Mouse (Mus musculus): Measurements from ENCODE around the gene Dhx58.

The Dhx58 gene

DNA sequence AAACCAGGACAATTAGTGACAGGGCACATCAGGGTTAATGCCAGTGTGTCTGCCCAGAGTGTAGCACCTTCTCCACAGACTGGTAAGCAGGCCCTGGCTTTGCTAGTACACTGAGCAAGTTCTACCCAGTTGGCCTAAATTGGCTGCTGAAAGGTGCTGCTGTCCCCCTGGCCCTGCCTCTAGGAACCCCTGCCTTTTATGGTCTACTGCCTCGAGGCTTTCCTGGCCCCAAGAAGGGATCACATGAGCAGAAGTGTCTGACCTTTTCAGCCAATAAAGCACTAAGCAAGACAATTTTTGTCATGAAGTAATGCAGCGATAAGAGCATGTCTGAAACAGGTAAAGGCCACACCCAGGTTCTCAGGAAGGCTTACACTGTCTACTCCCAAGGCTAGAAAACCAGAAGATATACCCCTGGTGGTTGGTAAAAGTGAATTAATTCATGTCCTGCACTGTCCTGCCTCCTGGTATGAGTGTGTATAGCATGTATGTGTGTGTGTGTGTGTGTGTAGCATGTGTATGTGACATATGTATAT is 18.5 kb upstream of the Dhx58 start:
- no peak for DNase-seq (ENCODE audit: low read depth, low spot score)

DNA sequence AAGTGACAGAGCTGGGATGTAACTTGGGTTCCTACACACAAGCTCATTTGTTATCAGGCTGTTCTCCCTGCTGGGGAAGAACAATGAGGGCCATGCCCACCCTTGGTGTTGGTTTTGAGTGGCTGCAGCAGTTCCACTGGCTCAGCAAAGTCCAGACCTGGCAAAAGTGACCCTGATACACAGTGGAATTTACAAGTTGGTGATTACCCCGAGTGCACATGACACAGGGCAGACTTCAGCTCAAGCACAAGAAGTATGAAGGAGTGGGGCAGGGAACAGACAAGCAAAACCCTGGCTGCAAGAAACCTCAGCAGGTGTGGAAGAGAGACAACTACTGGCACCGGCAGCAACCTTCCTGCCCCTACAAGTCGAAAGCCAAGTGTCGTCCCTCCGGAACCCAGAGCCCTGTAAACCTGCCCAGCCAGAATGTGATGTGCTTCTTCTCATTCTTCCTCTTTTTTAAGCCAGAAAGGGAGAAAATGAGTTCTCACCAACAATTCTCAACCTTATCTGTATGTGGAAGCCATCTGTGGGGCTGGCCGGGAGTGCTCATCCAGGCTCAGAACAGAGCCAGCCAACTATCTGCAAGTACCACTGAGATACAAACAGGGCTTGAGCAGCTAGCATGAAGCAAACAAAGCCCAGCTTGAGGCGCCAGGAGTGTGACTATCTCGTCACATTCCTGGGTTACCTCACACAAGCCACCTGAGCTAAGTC is 17.9 kb upstream of the Dhx58 start:
- DNase-seq (ENCODE audit: low read depth, low spot score), result no peak

DNA sequence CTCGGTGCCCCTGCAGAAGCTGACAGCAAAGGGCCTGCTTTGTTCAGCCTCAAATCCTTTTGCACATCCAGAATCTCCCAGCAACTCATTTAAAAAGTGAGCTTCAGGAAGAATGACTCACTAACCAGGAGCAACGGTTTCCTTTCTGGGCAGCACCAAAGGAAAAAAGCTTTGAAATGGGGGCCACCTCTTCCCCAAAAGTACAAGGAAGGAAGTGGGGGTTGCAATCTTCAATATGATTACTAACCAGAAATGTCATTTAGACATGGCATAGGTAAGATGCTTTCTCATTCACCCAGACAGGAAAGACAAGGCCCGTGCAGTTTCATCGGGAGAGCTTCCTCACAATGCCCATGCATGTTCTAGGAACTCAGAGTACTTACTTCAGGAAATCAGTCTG is 17.2 kb upstream of the Dhx58 start:
- DNase-seq (ENCODE audit: low read depth, low spot score), result no peak

DNA sequence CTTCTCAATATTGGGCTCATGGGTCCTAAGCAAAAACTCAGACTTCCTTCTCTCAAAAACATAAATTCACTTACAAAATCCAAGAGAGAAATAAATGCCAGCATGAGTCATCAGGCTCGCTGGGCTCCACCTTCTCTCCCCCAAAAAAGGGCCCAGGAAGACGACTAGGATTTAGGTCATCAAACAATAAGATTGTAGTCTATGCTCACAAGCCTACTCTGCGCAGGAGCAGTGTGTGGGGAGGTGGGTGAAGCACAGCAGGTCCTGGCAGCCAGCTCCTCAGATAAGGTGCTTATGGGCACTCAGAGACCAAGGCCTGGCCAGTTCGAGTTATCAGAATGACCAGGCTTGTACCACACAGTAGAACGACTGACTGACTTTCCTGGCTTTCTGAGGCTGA is 16.3 kb upstream of the Dhx58 start:
- DNase-seq (ENCODE audit: low read depth, low spot score), result no peak

DNA sequence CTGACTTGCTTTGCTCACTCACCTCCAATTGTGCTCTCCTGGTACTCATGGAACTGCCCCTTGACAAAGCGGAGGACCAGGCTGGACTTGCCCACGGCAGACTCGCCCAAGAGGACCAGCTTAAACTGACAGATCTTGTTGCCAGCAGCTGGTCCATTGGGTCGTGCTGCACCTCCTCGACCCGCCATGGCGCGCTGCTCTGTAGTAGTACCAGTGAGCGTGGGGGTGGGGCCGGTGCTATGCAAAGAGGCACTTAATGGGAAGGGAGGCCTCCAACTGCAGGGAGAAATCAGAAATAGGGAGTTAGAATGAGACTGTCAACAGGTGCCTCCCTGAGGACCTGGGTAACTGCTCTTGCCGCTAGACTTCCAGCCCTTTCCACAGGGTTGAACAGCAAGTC is 15.8 kb upstream of the Dhx58 start:
- DNase-seq (ENCODE audit: low read depth, low spot score), result no peak

DNA sequence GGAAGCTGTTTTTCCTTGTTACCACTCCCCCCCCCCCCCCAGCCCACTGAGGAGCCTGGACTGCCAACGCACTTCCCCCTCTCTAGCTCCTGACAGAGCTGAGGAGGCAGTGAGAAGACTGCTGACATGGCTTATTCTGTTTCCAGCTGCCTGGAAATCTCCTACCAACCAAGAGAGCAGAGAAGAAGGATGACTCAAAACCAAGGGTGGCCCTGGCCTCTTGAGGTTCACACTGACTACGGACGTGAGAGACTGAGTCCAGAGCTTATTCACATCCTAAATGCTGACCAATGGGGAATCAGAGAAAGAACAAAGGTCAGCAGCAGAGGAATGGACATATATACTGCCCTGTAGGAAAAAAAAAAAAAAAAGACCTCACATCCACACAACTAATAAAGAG is 15.2 kb upstream of the Dhx58 start:
- DNase-seq (ENCODE audit: low read depth, low spot score), result no peak

DNA sequence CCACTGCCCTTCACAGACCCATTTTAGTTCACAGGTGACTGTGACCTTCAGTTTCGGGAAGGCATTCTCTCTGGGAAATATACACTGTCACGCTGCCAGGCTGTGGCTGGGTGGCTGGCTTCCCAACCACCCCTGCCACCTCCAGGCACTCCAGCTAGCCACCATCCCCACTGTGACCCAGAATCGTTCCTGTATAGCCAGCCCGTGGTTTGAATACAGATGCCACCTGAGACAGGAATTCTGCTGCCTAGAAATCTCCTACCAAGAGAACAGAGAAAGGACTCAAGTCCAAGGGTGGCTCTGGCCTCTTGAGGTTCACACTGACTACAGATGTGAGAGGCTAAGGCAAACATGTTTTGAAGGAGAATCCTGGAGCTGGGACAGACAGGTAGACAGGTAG is 14.8 kb upstream of the Dhx58 start:
- no peak for DNase-seq (ENCODE audit: low read depth, low spot score)

DNA sequence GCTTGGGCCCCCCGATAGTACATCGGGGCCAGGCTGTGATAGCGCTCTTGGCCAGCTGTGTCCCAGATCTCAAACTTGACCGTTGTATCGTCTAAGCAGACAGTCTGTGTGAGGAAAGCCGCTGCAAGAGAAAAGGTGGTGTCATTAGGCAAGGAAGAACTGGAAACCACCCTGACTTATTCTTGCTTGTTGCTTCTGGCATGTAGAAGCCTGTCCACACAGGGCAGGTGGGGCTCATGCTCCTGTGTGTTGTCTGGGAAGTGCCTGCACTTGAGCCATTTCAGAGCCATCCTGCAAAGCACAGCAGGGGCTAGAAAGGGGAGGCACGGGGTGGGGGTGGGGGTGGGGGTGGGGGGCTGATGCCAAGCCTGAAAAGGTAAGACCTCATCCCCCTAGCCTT is 14.4 kb upstream of the Dhx58 start:
- DNase-seq (ENCODE audit: low read depth, low spot score), result no peak

DNA sequence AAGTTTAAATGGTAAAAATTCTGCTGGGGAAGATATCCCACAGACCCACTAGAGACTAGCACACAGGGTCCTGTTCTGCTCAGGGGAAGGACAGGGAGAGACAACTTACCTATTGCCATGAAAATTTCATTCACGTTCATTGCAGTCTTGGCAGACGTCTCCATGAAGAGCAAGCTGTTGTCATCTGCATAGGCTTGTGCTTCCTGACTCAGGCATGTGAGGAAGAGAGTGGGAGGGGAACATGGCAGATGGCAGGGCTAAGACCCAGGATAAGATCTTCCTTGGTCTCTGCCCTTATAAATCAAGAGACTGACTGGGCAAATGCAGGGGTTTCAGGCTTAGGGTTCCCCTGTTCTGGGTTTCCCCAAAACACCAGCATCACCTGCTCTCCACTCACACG is 12.6 kb upstream of the Dhx58 start:
- no peak for DNase-seq (ENCODE audit: low read depth, low spot score)

DNA sequence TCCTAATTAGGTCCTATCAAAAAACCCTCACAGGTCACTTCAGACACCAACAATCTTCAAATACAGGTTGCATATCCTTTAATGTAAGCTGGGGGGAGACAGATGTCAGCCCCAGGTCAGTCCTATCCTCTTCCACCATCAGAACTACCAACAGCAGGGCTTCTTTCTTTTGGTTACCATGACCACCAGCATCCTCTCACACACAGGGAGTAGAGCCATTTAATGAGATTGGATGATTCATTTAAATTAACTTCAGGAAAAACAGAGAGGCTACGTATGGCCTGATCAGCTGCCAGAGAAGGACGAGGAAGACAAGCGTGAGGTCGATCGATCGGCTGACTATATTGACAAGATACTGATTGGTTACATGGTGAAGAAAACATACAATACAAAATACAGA is 10.9 kb upstream of the Dhx58 start:
- DNase-seq (ENCODE audit: low read depth, low spot score), result no peak

DNA sequence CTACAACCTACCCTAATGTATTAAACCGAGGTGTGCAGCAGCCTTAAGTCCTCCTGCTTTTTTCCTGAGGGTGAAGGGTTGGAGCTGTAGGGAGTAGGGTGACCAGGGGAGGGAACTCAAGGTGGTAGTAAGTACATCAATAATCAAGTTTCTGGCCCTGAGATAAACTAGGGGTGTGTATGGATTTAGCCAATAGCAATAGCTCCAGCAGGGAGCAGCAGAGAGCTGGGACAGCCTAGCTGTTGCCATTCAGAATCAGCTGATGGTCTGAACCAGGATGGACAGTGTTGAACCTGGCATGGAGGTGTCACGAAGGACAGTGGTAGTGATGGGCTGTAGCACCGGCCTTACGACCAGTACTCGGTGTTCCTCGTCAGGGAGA is 10.5 kb upstream of the Dhx58 start:
- DNase-seq (ENCODE audit: low read depth, low spot score), result no peak

DNA sequence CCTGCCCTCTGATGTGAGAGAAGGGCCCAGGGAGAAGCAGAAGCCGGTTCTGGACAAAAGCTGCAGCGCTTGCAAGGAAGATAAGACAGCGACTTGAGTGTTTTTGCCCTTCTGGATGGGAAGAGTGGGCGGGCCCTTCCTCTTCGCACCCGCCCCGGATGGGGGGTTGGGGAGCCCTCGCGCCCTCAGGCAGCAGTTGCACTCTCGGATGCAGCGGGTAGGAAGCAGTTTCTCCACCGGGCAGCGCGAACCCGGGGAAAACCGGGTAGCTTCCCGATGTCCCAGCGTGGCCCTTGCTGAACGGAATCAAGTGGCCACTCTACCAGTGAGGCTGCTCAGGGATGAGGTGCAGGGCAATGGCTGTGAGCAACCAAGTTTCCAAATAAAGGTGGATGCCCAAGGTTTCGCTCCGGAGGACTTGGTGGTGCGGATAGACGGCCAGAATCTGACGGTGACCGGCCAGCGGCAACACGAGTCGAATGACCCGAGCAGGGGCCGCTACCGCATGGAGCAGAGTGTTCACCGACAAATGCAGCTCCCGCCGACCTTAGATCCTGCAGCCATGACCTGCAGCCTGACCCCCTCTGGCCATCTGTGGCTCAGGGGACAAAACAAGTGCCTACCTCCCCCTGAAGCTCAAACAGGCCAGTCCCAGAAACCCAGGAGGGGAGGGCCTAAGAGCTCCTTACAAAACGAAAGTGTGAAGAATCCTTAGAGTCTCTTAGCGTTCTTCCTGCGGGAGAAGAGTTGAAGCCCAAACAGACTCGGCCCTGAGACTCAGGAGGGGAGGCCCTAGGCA is 9.9 kb upstream of the Dhx58 start, which contains the start of gene Hspb9:
Gene Hspb9, plus strand, starts transcription at position 116 of the 799 bp plus-strand sequence.
- no peak for DNase-seq (ENCODE audit: low read depth, low spot score)

DNA sequence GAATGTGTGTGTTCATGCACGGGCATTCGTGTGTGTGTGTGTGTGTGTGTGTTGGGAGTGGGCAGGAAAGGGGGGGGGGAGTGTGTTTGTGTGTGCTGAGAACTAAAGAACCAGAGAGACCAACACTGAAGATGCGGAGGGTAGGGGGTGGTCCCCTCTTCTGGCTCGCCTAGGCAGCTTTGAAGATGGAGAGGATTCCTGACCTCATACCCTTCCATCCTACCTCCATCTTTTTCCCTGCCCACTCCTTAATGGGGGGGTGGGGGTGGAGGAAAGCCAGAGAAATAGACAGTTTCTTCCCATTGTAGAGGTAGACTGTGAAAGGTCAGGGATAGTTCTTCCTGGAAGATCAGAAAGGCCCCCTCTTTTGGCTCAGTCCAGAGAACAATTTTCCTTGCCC is 9.1 kb upstream of the Dhx58 start:
- no peak for DNase-seq (ENCODE audit: low read depth, low spot score)

DNA sequence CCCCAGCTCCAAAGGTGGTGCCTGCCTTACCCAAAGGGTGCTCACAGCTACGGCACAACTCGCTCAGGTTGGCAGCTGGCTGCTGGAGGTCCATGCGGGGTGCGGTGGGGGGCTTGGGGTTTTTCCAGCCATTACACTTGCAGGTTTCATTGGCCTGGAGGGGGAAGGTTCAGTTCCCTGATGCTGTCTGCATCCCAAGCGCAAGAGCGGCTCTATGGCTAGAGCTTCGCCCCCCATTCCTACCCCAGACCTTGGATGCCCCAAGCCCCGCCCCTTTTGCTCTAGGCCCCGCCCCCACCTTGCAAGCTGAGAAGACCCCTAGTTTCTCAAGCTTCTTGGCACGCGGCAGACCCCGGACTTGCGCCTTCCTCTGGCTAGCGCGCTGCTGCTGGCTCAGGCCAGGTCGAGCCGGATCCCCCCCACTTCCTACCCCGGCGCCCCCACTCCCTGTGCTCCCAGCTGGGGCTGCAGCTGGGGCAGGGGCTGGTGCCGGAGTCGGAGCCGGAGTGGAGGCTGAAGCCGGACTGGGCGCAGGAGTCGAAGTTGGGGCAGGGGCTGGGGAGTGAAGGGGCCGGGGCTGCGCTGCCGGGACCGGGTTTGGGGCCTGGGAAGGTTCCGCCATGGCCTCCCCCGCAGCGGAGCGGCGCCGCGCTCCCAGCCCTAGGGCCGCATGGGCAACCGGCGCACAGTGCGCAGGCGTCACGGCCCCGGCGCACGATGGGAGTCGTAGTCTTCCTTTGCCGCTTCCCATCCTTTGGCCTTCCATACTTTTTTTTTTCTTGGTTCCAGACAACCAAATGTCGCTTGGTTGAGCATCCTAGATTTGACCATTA is 7.9 kb upstream of the Dhx58 start, which contains the start of gene Kat2a:
Gene Kat2a, minus strand, starts transcription at position 683 of the 833 bp plus-strand sequence.
- DNase-seq (ENCODE audit: low read depth, low spot score), result peak; percentile 71

DNA sequence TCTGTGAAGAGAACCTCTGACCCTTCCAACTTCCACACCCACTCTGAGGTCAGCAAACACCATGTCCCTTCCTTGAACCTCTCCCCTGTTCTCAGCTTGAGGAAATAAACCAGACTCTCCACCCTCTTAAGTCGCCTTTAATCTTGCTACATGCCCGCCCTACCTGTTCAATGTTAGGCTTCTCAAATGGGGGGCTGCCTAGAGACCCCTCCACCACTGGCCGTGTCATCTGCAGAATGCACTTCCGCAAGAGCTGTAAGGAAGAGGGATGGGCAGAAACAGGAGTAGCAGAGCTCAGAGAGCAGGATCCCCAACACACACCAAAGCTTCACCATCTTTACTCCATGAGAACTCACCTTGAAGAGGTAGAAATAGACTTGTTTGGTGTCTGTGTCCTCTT is 6.9 kb upstream of the Dhx58 start:
- DNase-seq (ENCODE audit: low read depth, low spot score), result no peak

DNA sequence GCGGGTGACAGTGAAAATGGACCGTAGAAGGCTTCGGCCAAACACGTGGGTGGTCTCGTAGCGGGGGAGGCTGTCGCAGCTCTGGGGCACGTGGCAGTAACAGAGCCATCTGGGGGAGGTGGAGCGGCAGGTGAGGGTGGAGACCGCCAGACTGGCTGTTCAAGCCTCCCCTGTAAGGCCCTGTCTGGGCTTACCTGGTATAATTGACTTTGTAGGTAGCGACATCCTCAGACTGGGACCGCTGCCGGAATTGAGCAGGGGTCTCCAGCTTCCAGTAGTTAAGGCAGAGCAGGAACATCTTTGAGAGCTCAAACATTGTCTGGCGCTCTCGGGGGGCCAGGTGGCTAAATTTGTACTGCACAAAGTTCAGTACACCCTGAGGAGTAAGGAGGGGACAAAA is 6.5 kb upstream of the Dhx58 start:
- no peak for DNase-seq (ENCODE audit: low read depth, low spot score)

DNA sequence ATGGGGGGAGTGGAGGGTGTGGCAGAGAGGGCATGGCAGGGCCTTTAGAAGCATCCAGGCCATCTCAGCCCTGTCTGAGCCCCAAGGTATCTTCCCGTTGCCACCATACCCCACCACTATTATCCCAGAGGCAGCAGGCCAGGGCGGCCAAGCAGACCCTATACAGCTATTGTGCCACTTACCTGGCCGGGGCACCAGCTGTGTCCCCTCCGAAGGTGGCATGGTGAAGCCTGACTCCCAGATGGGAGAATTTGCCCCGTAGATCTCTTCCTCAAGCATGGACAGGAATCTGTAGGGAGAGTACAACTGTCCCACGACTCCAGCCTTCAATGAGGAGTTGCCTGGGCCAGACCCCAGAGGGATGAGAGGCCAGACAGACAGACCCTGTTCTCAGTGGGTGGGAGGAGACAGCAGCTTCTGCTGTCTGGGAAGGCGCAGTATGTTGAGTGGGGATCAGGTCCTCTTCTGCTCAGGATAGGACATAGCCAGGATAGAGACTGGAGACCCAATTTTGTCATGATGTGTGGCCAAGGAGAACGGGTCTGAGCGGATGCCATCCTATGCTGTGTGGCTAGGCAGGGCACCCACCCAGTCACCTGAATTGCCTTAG is 5.2 kb upstream of the Dhx58 start:
- DNase-seq (ENCODE audit: low read depth, low spot score), result no peak

DNA sequence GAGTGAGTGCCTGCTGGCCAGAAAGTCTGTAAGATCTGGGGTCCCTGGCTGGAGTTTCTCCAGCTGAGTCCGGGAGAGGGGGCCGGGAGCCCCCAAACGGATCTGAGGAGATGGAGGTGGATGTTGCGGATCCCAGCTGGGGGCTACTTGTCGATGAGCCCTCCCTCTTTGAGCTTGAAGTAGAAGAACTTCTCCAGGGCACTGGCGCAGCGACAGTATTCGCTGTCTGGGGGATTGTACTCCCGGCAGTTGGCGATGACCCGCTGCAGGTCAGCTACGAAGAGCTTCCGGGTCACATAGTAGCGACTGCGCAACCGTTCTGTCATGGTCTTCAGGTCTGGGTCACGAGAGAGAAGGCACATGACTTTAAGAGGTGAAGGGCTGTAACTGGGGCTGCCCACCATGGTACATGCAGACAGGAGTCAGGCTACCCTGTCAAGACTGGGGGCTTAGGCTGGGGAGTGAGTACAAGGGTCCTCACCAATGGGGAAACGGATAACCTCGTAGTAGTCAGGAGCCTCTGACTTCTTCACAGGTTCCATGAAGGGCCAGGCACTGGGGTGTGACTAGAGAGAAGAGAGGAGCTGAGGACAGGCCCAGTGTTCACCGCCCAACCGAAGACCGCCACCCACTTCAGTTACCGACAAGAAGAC is 1.1 kb upstream of the Dhx58 start:
- DNase-seq (ENCODE audit: low read depth, low spot score), result no peak

DNA sequence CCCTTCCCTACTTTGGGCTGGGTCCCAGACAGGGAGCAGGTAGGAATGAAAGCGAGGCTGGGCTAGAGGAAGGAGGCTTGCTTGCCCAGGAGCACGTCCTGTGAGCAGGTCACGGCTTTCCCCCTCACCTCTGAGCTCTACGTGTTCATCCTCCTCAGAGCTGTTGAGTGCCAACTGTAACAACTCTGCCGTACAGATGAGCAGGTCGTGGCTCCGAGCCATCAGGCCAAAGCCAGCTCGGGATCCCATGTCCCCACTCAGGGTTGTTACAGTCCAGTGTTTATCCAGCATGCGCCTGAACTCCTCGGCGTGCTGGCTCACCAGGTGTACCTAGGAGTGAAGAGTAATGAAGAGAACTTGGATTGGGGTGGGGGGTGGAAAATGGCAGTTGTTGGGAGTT is 705 bp downstream of the Dhx58 start:
- DNase-seq (ENCODE audit: low read depth, low spot score), result no peak

DNA sequence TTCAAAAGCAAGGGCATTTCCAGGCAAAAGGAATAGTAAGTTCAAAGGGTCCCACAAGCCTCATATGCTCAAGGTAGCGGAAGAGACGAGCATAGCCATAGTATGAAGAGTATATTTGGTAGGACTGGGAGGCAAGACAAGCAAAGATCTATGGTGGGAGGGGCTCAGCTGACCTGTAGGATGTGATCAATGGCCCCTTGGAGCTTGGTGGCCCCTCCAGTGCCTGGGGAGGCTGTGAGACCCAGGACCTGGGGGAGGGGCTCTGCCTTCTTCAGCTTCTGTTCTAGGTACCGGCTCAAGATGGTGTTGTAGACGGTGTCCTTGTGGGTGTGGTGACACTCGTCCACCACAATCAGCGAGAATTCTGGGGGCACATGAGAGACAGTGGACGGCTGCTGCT is 1.2 kb downstream of the Dhx58 start:
- DNase-seq (ENCODE audit: low read depth, low spot score), result no peak
